Mouse (Mus musculus): ENCODE measurements around the gene Lamtor1. TPM values are rescaled to one million over a fixed set of nuclear protein-coding genes. Genes with fewer than 3 reads are reported as not detected.
"Not testable (repeated sequence)": the region's sequence is repeated elsewhere in the genome, so short reads cannot be mapped to it uniquely, and the experiment has no call there.

The Lamtor1 gene
- polyA plus RNA-seq, 2 experiments from 2014 or later: 104 to 141 TPM

- no peak for ATAC-seq
These were observed 5.2 kb upstream of the Lamtor1 start for GRCm38 (mm10) chr7:101900331-101901097.

- ATAC-seq: no peak
These were observed 3.7 kb upstream of the Lamtor1 start for GRCm38 (mm10) chr7:101901969-101902368.

- ATAC-seq: no peak
These were observed 2.9 kb upstream of the Lamtor1 start for GRCm38 (mm10) chr7:101902846-101903245.

GRCm38 (mm10) chr7:101906287-101906681, 580 bp downstream of the Lamtor1 start, which contains the start of gene Tomt:
Gene Tomt (minus strand): TSS chr7:101906359.
- ATAC-seq: no peak

GRCm38 (mm10) chr7:101906696-101907095, 992 bp downstream of the Lamtor1 start:
- no peak for ATAC-seq

- no peak for ATAC-seq
These were observed 2.7 kb downstream of the Lamtor1 start for GRCm38 (mm10) chr7:101908367-101908766.

- no peak for ATAC-seq
These were observed 4.4 kb downstream of the Lamtor1 start for GRCm38 (mm10) chr7:101910138-101910537.

GRCm38 (mm10) chr7:101911982-101912381, 6.3 kb downstream of the Lamtor1 start:
- ATAC-seq: no peak

- peak; percentile 61 for ATAC-seq
These were observed 12.4 kb downstream of the Lamtor1 start for GRCm38 (mm10) chr7:101918071-101918470.

GRCm38 (mm10) chr7:101925892-101926291, 20.2 kb downstream of the Lamtor1 start:
- not testable (repeated sequence) for ATAC-seq

- ATAC-seq: no peak
These were observed 22.4 kb downstream of the Lamtor1 start for GRCm38 (mm10) chr7:101928093-101928492.

- ATAC-seq: no peak
These were observed 26.8 kb downstream of the Lamtor1 start for GRCm38 (mm10) chr7:101932551-101932950.

GRCm38 (mm10) chr7:101933300-101933699, 27.6 kb downstream of the Lamtor1 start:
- ATAC-seq: peak; percentile 20

- peak; percentile 96 for ATAC-seq
These were observed 28.1 kb downstream of the Lamtor1 start, which contains the start of the genes Lrrc51 and Numa1 for GRCm38 (mm10) chr7:101933751-101934240. Gene Lrrc51 (minus strand): TSS chr7:101933895. Gene Numa1 (plus strand): TSS chr7:101934111.

- ATAC-seq: no peak
These were observed 30.3 kb downstream of the Lamtor1 start for GRCm38 (mm10) chr7:101935957-101936356.

- no peak for ATAC-seq
These were observed 31.3 kb downstream of the Lamtor1 start for GRCm38 (mm10) chr7:101936996-101937395.

- no peak for ATAC-seq
These were observed 31.9 kb downstream of the Lamtor1 start for GRCm38 (mm10) chr7:101937569-101937968.

- ATAC-seq: no peak
These were observed 32.6 kb downstream of the Lamtor1 start for GRCm38 (mm10) chr7:101938348-101938747.

- ATAC-seq: no peak
These were observed 34.1 kb downstream of the Lamtor1 start for GRCm38 (mm10) chr7:101939758-101940157.

GRCm38 (mm10) chr7:101949008-101949407, 43.3 kb downstream of the Lamtor1 start:
- peak; percentile 70 for ATAC-seq

GRCm38 (mm10) chr7:101951648-101952047, 45.9 kb downstream of the Lamtor1 start:
- ATAC-seq: no peak

GRCm38 (mm10) chr7:101952098-101952497, 46.4 kb downstream of the Lamtor1 start:
- no peak for ATAC-seq

GRCm38 (mm10) chr7:101954163-101954562, 48.5 kb downstream of the Lamtor1 start:
- ATAC-seq: no peak

GRCm38 (mm10) chr7:101955276-101955675, 49.6 kb downstream of the Lamtor1 start:
- ATAC-seq: no peak
